Mouse (Mus musculus): ENCODE results near the gene Rgl1.

The Rgl1 gene

DNA sequence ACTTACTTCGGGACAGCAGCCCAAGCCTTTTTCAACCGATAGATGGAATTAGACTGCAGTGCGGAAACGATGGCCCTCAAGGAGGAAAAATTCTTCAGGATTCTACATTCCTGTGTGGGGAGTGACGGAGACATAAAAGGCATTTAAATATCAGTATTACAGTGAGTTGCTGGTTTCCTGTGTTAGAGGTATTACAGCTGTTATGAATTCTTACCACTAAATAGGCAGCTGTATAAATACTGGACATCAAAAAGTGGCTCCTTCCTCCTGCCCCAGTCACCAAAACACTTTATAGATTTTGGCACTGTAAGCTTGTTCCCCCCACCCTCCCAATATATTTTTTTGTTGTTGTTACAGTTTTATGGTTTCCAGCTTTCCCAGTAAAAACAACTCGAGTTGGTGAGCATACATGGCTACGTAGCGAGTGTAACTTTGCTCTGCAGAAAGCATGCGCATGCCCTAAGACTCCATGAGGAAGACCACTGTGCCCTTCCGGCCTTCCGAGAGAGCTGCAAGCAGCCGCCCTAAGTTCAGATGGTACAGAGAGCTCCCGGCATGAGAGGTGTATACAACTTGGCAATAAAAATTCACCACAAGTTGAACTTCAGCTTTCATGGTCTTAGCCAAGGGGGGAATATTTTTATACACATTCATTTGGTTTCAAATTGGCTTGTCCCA is 217.0 kb downstream of the Rgl1 start:
- DNase-seq (ENCODE audit: low read depth, low spot score): no peak

DNA sequence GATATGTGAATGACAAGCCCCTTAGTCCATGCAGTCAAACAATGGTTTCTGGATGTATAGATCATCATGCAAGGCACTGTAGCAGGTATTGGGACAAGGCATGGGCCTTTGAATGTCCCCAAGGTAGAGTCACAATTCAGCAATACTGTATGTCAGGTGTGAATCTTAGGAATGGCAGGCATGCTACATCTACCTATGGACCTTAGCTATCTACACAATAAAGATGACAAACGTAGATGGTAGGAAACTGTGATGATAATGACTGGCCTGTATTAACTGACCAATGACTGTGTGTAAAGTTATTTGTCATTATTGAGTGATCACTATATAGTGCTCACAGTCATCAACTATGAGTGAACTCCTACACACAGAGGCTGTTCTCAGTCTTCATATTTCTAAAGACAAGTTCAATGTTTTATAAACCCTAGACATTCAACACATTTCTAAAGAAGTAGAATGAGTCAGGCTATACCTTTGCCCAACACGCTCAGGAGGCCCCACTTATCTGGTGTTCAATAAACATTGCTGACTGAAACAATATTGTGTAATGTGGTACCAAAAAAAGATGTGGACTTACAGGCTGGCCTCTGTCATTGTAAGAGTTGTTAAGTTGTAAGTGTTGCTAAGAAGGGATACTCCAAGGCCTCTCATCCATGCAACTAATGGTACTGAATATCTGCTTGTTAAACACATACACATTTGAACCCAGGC is 222.5 kb downstream of the Rgl1 start:
- DNase-seq (ENCODE audit: low read depth, low spot score): no peak

DNA sequence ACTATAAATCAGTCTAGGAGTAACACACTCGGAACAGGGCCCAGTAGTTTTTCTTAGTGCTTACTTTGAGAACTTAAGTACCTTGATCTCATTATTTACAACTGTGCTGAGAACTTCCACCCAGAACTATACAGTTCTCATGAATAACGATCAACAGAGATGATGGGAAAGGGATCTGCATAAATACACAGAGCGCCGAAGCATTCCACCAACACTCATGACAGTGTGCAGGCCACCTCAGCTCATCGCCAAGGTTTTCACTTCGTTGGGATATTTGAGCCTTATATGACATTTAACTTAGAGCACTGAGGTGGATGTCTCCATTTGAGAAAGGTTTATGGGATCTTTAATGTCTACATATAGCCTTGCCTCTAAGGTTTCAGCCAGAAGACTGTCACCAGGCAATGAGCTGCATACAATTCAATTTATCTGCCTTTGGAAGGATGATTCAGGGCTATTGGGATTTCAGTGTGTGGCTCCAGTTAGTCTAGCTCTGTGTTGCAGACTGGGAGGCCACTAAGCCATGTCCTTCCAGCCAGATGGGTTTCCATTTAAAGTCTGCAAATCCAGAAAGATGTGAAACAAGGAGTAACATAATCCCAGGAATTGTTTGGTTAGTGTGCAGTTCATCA is 223.3 kb downstream of the Rgl1 start:
- no peak for DNase-seq (ENCODE audit: low read depth, low spot score)

DNA sequence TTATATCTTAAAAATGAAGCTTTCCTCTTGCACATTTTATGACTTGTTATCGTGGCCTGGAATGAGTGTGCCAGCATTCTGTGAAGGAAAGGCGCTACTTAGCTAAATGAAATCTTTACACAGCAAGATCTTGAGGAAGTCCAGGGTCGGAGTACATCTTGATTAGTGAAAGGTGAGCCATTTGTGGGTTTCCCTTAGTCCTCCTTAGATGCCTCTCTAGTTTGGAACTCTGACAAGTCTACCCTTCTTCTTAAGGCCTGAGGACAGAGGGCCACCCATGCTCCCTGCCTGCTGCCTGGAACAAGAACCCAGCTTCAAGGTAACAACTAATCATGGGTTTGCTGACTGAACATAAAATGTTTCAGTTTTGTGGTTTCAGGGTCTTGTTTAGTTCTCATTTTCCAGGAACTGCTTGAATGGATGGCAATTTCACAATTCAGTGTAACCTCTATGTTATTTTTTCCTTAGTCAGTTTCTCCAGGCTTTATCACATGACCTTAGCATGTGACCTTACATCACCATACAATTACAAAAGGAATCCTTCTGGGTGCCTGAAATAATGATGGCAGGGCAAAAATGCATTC is 225.8 kb downstream of the Rgl1 start:
- DNase-seq (ENCODE audit: low read depth, low spot score): no peak

DNA sequence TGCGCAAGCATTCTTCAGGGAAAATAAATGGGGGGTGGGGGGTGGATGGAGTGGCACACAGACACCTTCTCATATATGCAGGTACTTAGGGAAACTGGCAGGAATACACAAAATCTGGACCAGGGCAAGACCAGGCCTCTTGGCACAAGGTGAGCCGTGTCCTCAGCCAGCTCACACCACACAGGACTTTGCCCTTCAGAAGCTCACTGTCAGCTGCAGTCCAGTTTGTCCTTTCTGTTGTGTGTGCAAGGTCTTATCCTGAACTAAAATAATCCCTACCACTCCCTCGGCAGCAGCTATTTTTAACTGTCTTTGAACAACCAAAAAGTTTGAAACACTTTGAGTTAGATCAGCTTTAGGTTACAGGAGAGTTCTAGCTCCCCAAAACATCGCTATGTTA is 227.3 kb downstream of the Rgl1 start:
- DNase-seq (ENCODE audit: low read depth, low spot score): no peak

DNA sequence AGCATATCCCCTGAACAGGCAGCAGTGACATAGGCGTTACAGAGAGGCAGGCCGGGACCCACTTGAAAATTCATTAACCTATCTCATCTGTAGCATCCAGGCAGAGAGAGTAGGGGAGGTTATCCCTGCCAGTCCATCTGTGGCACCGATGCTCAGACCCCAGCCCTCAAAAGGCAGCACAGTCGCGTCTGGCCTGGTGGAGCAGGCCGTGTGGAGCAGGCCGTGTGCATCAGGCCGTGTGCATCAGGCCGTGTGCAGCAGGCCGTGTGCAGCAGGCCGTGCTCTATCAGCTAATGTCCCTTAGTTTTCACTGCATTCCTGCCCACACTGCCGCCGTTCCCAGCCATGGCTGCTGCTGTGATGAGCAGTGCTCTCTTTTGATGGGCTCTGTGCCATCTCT is 229.0 kb downstream of the Rgl1 start:
- DNase-seq (ENCODE audit: low read depth, low spot score): no peak

DNA sequence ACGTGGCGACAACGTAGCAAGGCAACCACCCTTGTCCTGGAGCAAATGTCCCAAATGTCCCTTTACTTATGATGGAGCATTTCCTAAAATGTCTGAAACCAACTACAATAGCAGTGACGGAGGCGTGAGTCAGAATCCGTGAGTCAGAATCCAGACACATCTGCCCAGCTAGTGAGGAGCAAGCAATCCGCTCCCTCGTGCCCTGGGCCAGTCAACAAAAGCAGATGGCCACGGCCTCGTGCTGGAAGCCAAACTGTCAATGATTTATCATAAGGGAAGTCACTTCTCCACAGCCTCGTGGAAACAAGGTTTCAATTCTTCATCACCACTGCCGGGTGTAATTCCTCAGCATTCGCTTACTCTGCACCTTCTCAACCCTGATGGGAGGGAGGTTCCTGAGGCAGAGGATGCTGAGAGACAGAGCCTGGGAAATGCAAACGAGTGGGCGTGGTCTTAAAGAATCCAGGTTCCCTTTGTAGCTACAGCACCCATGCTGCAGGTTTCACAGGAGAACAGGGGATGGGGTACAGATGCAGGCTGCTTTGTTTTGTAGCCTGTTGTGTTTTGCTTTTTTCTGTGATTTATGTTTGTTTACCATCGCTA is 229.6 kb downstream of the Rgl1 start:
- DNase-seq (ENCODE audit: low read depth, low spot score): no peak

DNA sequence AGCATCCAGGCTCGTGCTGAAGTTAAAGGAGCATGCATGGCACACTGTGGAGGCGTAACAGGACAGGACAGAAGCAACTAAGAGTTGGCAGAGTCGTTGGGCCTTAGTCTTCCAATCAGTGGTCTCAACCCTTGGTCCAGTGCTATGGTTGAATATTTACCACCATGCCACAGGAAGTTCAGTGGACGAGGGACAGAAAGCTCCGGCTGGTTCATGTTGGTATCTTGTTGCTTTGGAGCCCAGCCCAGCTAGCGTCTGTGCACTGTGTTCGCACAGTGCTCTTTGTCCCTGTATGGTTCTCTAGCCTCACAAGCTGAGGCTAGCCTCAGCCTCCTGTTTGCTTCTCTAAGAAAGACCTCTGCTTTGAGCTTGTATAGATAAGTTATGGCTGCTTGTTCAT is 231.6 kb downstream of the Rgl1 start:
- DNase-seq (ENCODE audit: low read depth, low spot score): no peak

DNA sequence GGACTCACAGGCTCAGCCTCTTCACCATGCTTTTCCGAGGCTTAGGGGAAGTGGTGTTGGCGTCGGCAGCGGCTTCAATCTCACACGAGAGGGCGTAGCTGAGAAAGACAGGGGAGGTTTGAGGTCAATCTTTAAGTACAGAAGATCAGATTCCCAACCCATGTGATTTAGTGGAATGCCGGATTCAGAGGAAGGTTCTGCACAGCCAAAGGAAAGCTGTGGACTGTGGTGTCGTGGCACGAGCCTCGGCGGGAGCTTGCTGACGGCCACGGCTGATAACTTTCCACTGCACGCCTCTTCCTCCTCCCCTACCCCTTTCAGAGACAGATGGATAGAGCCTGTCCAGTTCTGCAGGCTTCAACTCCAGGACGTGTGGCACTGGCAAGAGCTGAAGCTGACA is 234.7 kb downstream of the Rgl1 start:
- DNase-seq (ENCODE audit: low read depth, low spot score): no peak

DNA sequence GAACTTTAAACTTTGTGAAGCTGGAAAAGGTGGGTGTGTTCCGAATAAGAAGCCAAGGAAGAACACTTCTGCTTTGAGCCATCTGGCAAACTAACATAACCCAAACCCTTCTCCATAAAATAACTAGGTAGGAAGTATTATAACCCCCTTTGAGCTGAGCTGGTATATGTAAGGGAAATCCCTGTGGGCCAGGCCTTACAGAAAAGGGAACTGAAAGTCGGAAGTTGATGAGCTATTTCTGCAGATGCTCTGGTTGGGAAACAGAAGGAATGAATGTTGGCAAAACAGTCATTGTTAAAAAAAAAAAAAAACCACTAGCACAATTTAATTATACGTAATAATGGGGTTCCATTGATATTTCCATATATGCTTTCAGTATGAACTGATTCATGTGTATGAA is 237.4 kb downstream of the Rgl1 start:
- no peak for DNase-seq (ENCODE audit: low read depth, low spot score)

DNA sequence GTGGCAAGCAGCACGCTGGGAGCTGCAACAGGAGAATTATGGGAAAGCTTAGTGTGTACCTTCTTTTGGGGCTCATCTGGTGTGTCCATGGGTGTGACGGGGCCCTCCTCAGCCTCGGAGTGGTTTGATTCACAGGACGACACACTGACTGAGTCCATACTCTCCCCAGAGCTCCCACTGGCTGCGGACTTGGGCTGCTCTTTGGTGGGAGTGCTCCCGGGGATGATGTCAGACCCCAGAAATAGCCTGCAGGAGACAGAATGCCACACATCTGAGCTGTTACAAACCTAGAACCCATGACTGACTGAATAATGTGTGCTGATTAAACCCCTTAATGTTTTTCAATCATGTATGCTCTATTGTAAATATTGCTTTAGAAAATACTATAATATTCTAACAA is 237.9 kb downstream of the Rgl1 start:
- DNase-seq (ENCODE audit: low read depth, low spot score): no peak

DNA sequence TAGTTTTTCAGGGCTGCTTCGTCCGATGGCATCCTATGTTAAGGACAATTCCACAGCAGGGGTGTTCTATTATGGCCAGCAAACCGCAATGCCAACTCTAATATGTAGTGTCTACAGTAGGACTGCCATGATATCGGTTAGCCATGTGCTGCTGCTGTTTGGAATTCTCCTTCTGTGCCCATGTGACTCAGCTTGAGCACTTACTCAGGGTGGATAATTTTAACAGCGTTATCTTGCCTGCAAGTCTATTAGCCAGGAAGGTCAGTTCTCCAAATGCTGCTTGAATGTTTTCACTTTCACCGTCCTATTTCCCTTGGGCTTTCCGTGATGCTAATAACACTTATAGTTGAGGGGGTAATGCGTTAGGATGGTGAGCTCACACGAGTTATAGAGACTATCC is 240.0 kb downstream of the Rgl1 start:
- DNase-seq (ENCODE audit: low read depth, low spot score): no peak

DNA sequence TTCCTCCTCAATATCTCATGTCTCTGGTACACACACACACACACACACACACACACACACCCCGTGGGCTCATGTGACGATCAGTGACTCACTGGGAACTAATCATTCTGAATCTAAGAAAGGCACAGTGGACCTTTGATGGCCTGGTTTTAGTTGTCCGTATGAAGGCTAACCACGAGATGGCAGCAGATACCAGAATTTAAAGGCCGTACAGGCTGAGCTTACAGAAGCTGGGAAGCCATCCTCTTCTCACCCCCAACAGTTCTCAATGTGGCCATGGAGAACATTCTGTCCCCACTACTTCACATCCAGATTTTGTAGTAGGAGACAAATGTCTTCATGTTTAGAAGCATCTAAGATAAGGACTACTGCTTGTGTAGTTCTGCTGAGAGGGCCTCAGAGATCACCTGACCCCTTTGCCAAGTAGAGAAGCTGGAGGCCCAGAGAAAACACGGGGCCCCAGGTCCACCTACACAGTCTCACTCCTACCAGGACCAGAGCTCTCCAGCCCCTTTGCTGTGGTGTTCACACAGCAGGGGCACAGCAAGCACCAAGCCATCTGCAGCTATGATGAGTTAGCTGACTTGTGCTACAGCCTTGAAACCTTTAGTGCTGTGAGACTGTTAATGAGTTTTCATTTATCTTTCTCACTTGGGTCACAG is 241.0 kb downstream of the Rgl1 start:
- DNase-seq (ENCODE audit: low read depth, low spot score): peak; percentile 74

DNA sequence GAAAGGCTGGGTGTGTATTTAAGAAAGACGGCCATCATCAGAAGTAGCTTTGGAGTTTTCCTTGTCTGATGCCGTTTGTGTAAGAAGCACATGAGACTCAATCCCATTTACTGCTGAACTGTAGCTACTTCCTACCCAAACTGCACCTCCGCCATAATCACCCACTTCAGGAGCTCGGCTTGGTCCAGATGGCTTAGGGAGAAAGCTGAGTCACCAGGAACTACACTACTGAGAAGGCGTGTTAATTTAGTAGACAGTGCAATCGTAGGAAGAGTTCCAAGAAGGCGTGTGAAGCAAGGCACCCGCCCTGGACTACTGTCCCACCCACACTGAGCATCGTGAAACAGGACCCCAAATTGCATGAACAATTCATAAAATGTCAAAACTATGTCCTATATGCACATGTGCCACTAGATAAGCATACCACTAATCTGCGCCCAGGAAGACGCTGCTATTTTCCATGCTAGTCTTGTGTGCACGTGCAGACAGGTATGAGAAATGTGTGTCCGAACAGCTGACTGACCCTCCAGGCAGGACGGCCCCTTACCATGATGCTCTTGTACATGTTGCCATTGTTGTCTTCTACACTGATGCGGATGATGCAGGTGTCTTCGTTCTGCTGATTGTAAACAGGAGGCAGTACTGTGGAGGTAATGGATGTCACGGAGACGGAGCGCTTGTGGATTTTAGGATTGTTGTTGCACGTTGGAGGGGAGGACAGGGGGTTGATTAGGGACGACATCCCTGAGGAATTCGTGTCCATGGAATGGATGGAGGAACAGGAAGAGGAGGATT is 241.9 kb downstream of the Rgl1 start:
- DNase-seq (ENCODE audit: low read depth, low spot score): no peak

DNA sequence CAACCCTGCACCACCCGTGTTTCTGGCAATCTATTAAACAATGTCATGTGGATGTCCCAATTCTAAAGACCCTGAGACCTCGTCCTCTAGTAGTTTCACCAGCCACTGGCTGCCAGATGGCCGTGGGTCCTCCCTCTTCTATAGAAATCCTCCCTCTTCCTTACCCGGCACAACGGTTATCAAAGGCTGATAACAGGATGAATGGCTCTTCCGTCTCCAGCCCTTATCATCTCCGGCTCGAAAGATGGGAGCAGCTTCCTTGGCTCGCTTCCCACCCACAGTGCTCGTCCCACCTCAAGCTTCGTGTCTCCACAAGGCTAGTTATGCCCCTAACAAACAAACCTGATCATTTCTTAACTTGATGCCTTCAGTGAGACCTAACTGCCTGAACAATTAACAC is 242.9 kb downstream of the Rgl1 start:
- DNase-seq (ENCODE audit: low read depth, low spot score): no peak

DNA sequence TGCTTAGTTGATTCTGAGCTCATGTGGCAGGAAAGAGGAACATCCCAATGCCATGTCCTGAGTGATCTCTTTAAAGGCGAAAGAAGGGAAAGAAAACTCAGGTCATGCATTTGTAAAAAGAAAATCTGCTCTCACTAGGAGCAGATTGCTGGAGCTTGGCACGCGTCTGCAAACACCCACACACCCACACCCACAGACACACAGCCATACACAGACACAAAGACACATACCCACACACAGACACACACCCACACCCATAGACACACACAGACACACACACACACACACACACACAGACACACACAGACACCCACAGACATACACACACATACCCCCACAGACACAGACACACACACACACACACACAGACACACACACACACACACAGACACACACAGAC is 243.9 kb downstream of the Rgl1 start:
- DNase-seq (ENCODE audit: low read depth, low spot score): no peak

DNA sequence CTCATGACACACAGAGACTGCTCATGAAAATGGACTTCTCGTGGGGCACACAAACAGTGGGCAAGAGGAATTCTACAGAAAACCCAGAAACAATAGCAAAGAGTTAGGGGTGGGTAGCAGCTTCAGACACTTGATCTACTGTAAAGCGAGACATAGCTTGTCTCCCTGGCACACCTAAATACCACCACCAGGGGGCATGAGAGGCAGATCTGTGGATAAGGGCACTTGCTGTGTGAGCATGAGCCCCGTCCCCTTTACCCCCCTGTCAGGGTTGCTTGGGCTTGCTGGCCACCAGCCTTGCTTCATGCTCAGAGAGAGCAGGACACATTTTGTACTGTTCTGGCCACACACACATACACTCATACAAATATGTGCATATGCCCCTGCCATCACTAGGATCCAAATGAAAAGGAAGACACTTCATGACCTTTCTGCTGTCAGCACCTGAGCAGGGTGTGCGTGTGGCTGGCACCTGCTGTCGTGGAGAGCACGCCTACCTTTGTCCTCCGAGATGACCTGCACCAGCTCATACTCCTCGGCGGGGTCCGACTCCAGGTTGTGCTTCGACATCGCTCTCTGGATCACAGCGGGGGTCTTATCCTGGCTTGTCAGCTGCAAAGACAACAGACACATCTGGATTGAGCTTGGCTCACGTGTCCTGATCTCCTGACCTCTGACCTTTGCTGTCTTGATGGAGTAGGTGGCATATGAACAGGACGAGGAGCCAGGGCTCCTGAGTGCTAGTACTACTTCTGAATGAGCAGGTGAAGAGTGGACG is 245.2 kb downstream of the Rgl1 start:
- DNase-seq (ENCODE audit: low read depth, low spot score): no peak

DNA sequence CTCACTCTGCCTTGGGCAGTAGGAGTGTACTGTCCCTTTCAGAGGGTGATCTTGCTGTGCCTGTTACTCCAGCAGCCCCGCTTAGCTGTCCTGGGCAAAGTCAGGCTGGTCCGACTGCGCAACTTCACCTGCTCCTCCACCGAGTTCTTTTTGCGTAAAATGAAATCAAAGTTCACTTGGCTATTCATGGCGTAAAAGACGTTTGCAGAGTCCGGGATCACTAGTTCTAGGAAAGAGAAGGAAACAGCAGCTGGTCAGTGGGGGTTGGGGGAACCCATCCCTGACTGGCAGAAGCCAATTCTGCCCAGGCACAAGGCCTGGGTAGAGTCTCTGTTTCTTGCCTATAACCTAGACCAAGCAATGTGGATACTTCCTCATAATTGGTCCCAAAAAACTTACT is 247.2 kb downstream of the Rgl1 start:
- no peak for DNase-seq (ENCODE audit: low read depth, low spot score)

DNA sequence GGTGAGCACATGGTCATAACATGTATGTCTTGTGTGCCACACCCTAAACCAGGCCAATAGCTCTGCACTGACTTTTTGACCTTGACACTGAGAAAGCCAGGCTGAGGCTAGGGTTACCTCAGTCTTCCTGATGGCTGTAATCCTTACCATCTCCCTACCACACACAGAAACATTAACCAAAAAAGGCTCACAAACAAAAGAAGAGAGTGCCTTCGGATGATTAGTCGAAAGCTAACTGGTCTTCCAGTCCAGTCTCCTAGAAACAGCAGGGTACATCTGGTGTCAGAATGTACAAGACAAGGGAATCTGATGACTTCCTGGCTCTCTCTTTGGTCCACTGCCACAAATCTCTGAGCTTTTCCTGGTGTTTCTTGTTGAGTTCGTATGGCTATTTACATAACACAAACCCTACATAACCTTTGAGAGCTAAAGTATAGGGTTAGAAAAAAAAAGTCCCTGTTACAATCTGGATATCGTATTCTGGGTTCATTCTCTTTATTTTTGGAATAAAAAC is 249.0 kb downstream of the Rgl1 start:
- DNase-seq (ENCODE audit: low read depth, low spot score): no peak

DNA sequence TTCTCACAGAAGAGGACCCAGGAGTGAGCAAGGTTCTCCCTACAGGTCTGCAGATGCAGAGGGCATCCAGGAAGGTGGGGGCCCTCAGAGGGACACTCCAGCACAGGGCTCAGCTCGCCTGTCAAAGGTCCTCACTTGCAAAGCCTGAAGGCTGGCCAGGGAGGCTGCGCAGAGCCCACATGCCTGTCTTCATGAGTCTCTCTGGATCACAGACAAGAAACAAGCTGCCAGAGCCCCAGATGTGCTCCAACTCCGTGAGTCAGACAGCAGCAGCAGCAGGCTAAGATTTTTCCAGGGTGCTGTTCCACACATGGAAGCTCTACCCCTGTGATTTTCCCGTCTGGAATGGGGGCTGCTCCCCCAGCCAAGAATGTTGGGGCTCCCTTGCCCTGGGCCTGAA is 251.9 kb downstream of the Rgl1 start:
- DNase-seq (ENCODE audit: low read depth, low spot score): no peak

Measured in retina, postnatal 7 days (tissue).